In genomic region chr13:55726598-55727119, GRCm38 (mm10) we compare ENCODE assay signal across 1 mouse cellular context.
TF ChIP-seq lines count a peak whose summit lies in the region.

No protein-coding gene starts in this region.

TF ChIP-seq in CH12.LX, 34 proteins besides CTCF, POLR2A, EP300 and RAD21 (continued from another document):
- TF ChIP-seq MYC (IDR thresholded peaks at IDR 0.05; ENCODE audit: low read depth, low read length) (peak; percentile 77; the same call in 1 of the 2 replicates), E2F4 (IDR thresholded peaks at IDR 0.05; ENCODE audit: insufficient replicate concordance, low read depth, low read length) (no peak), BHLHE40 (IDR thresholded peaks at IDR 0.05; ENCODE audit: low read depth, low read length) (no peak)
